Mouse (Mus musculus) ES-Bruce4 (cell line): ENCODE data around the gene Zfp944. TPM values are rescaled to one million over a fixed set of nuclear protein-coding genes. Genes with fewer than 3 reads are reported as not detected.
"Not testable (repeated sequence)": the region's sequence is repeated elsewhere in the genome, so short reads cannot be mapped to it uniquely, and the experiment has no call there.

Source experiments
- H3K27ac ChIP-seq: 2 replicates; pipeline ENCODE4 v1.5.1; 2012; ENCODE audit warnings: low read length, inconsistent platforms; ENCODE audit not compliant: insufficient read depth
- H3K27me3 ChIP-seq: 2 replicates; pipeline ENCODE4 v1.6.1; 2012; ENCODE audit warnings: mild to moderate bottlenecking, low read length, inconsistent platforms; ENCODE audit not compliant: control insufficient read depth, poor library complexity, insufficient read depth, severe bottlenecking
- H3K36me3 ChIP-seq: 2 replicates; pipeline ENCODE4 v1.6.1; 2012; ENCODE audit warnings: inconsistent platforms, mild to moderate bottlenecking, low read length, moderate library complexity; ENCODE audit not compliant: control insufficient read depth, poor library complexity, insufficient read depth, severe bottlenecking
- H3K4me1 ChIP-seq: one replicate; pipeline ENCODE4 v1.8.1; 2011; ENCODE audit warnings: low read length; ENCODE audit not compliant: control insufficient read depth, insufficient read depth
- H3K4me3 ChIP-seq: 2 replicates; pipeline ENCODE4 v1.5.1; 2011; ENCODE audit warnings: low read depth, mild to moderate bottlenecking, low read length
- H3K9ac ChIP-seq: 2 replicates; pipeline ENCODE4 v1.6.1; 2012; ENCODE audit warnings: low read depth, mild to moderate bottlenecking, inconsistent platforms; ENCODE audit not compliant: poor library complexity, severe bottlenecking
- H3K9me3 ChIP-seq: replicated peaks from 2 replicates; pipeline ENCODE4 v1.6.1; 2012; ENCODE audit warnings: mild to moderate bottlenecking, low read length, inconsistent platforms; ENCODE audit not compliant: control insufficient read depth, poor library complexity, insufficient read depth, severe bottlenecking
- CTCF ChIP-seq: IDR thresholded peaks from one replicate; pipeline ENCODE4 v1.8.1; 2011; ENCODE audit warnings: low read depth, low read length
- EP300 ChIP-seq: IDR thresholded peaks from 2 replicates; pipeline ENCODE4 v1.6.1; 2011; ENCODE audit warnings: low read depth, low read length; ENCODE audit not compliant: insufficient read depth
- POLR2A ChIP-seq: IDR thresholded peaks from one replicate; pipeline ENCODE4 v1.8.1; 2011; ENCODE audit warnings: low read length; ENCODE audit not compliant: insufficient read depth
- polyA plus RNA-seq: library from polyadenylated mRNA; stranded (reverse); fragments of >200 nt; gene quantifications from 2 replicates; pipeline ENCODE4 v1.2.4, GENCODE M21; 2011; ENCODE audit warnings: low read depth; ENCODE audit not compliant: missing spikeins, insufficient read depth, insufficient read length

The Zfp944 gene
- 11.0 and 14.3 TPM in 2 replicates for polyA plus RNA-seq

DNA sequence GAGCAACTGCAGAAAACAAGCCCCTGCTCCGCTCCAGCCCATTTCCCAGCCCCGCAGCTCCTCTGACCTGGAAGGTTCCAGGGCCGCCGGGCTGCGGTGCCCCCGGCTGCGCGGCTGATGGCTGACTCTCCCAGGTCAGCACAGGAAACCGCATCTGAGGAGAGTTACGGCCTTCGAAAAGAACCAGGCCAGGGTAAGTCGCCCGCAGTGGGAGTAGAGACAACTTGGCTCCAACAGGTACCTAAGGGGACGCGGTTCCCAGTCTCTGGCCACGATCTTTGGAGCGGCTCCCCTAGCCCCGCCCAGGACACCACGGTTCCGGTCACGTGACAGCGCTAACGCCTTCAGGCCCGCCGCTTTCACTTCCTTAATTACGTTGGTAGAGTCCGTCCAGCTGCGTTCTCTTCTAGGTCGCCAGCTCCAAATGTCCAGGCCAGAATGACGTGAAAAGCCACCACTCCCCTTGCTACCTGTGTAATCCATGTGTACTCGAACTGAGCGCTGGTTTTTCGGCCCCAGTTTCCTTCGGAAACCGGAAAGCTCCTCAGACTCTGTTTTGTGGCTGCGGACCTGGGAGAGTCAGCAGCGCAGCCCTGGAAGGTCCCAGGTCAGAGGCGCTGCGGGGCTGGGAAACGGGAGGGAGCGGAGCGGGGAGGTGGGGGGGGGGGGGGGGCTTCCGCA is at the start of gene Zfp944, which contains the start of gene Zfp758:
Gene Zfp944 (minus strand): TSS at position 300 of the 681 bp plus-strand sequence.
Gene Zfp758 (plus strand): TSS at position 353 of the 681 bp plus-strand sequence.
- Histone ChIP-seq H3K9ac (peak within 1 kb of the TSS; percentile 85), H3K27ac (peak within 1 kb of the TSS; percentile 87), H3K4me3 (peak within 1 kb of the TSS; percentile 96)
- not testable (repeated sequence) for H3K36me3 ChIP-seq, H3K9me3 ChIP-seq, H3K4me1 ChIP-seq, H3K27me3 ChIP-seq

DNA sequence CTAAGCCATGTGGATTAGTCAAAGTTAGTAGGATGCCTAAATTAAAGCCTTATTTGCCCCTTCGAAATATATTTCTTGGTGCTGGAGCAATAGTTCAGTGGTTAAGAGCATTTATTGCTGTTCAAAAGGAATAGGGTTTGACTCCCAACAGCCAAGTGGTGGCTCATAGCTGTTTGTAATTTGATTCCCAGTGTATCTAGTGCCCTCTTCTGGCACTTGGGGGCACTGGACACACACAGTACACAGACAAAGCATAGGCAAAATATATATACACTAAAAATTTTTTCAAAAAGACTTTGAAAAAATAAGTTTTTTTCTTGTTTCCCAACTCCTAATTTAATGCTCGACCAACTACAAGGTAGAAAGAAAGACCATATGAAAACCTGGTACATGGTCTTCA is 49.6 kb upstream of the Zfp944 start:
- Histone ChIP-seq H3K27me3 (no peaks in the 10 kb centered on the region), H3K4me1 (no peaks in the 10 kb centered on the region), H3K9me3 (0 out of 2 replicates have a peak, but pooled peaks cover 3% of the 10 kb centered on the region), H3K4me3 (no peak overlapping the region), H3K9ac (no peak overlapping the region), H3K36me3 (no peaks in the 10 kb centered on the region), H3K27ac (no peak overlapping the region)
- TF ChIP-seq POLR2A (no peak), CTCF (no peak), EP300 (no peak)

- Histone ChIP-seq H3K9ac (no peak overlapping the region), H3K4me3 (no peak overlapping the region), H3K36me3 (no peaks in the 10 kb centered on the region), H3K9me3 (peaks cover 22% of the 10 kb centered on the region), H3K4me1 (peaks cover 8% of the 10 kb centered on the region), H3K27ac (no peak overlapping the region), H3K27me3 (no peaks in the 10 kb centered on the region)
- 0 out of 2 replicates have a peak, but pooled peaks have one; percentile 63 for TF ChIP-seq EP300
- no peak for TF ChIP-seq POLR2A
These were observed 2.7 kb upstream of the Zfp944 start for GRCm38 (mm10) chr17:22363895-22364294.

DNA sequence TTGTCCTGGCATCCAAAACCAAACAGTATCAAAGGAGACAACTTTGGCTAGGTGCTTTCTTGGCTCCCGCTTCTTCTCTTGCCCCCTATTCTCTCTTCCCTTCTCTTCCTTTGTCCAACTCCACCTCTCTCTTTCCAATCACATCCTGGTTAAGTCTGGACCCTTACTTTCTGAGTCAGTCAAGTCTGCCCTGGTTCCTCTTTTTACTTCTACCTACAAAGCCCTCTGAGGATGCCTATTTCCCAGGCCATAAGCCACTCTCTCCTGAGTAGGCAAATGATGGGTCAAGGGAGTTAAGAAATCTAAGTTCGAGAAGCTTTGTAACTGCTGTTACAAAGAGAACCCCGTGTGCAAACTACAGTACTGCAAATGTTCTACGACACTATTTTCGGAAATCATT is 628 bp downstream of the Zfp944 start:
- Histone ChIP-seq H3K4me1 (peaks cover 8% of the 10 kb centered on the region), H3K9ac (peak overlapping the region; percentile 85), H3K9me3 (peaks cover 8% of the 10 kb centered on the region), H3K36me3 (no peaks in the 10 kb centered on the region; the same call in 1 of the 2 replicates), H3K27me3 (no peaks in the 10 kb centered on the region), H3K4me3 (peak overlapping the region; percentile 96), H3K27ac (no peak overlapping the region)
- TF ChIP-seq CTCF: no peak
- TF ChIP-seq POLR2A: no peak
- TF ChIP-seq EP300: no peak

DNA sequence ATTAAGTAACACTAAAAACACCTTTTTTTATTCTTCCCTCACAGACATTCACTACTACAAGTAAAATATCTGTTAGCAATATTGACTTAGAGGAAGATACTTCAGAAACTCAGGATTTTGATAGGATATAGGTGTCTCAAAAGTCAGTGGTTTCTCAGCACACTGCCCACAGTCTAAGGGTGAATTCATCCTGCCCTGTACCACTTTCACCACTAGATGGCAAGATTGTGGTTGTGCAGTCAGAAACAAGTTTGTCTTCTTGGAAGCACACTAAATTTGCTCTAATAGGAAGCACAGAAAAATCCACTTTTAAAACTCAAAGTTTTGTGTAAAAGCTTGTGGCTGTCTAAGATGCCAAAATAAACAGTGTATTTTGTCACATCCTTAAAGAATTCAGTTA is 8.4 kb downstream of the Zfp944 start:
- H3K4me1 ChIP-seq: no peaks in the 10 kb centered on the region
- no peak overlapping the region for H3K9ac ChIP-seq
- no peak overlapping the region for H3K27ac ChIP-seq
- TF ChIP-seq POLR2A: no peak
- no peak for TF ChIP-seq CTCF
- no peak for TF ChIP-seq EP300
- H3K36me3 ChIP-seq: no peaks in the 10 kb centered on the region; the same call in 1 of the 2 replicates
- H3K4me3 ChIP-seq: no peak overlapping the region
- H3K9me3 ChIP-seq: no peaks in the 10 kb centered on the region
- H3K27me3 ChIP-seq: no peaks in the 10 kb centered on the region

GRCm38 (mm10) chr17:22315247-22315646 is 46.0 kb downstream of the Zfp944 start:
- not testable (repeated sequence) for H3K36me3 ChIP-seq, H3K9me3 ChIP-seq, H3K27me3 ChIP-seq, H3K4me1 ChIP-seq, H3K27ac ChIP-seq
- H3K9ac ChIP-seq: peak overlapping the region; percentile 90; the same call in 1 of the 2 replicates
- H3K4me3 ChIP-seq: peak overlapping the region; percentile 100
